Mouse (Mus musculus): ENCODE results near the gene Bcl7b.

Gene Bcl7b

GRCm38 (mm10) chr5:135171688-135172220 is 3.7 kb downstream of the Bcl7b start:
- DNase-seq = no peak

- DNase-seq = no peak
Measured at GRCm38 (mm10) chr5:135172986-135173385, 4.9 kb downstream of the Bcl7b start.

GRCm38 (mm10) chr5:135175086-135175485 is 7.0 kb downstream of the Bcl7b start:
- no peak for DNase-seq

GRCm38 (mm10) chr5:135178523-135178922 is 10.4 kb downstream of the Bcl7b start:
- no peak for DNase-seq

GRCm38 (mm10) chr5:135178996-135179395 is 10.9 kb downstream of the Bcl7b start:
- DNase-seq = peak; percentile 87

GRCm38 (mm10) chr5:135179616-135180015 is 11.5 kb downstream of the Bcl7b start:
- DNase-seq = no peak

GRCm38 (mm10) chr5:135180796-135181195 is 12.7 kb downstream of the Bcl7b start:
- no peak for DNase-seq

GRCm38 (mm10) chr5:135181776-135182175 is 13.7 kb downstream of the Bcl7b start:
- no peak for DNase-seq

GRCm38 (mm10) chr5:135183131-135183861 is 15.2 kb downstream of the Bcl7b start:
- DNase-seq = peak; percentile 69

- DNase-seq = no peak
Measured at GRCm38 (mm10) chr5:135185016-135185415, 16.9 kb downstream of the Bcl7b start.

- DNase-seq = no peak
Measured at GRCm38 (mm10) chr5:135185596-135185995, 17.5 kb downstream of the Bcl7b start.

- no peak for DNase-seq
Measured at GRCm38 (mm10) chr5:135186231-135186620, 18.1 kb downstream of the Bcl7b start.

GRCm38 (mm10) chr5:135186621-135187348 is 18.7 kb downstream of the Bcl7b start, which contains the start of gene Baz1b:
Gene Baz1b, plus strand, starts transcription at chr5:135187264.
- DNase-seq = peak; percentile 99

GRCm38 (mm10) chr5:135187349-135188213 is 19.5 kb downstream of the Bcl7b start:
- no peak for DNase-seq

- no peak for DNase-seq
Measured at GRCm38 (mm10) chr5:135188214-135188554, 20.1 kb downstream of the Bcl7b start.

GRCm38 (mm10) chr5:135189281-135190022 is 21.4 kb downstream of the Bcl7b start:
- DNase-seq = no peak

- DNase-seq = no peak
Measured at GRCm38 (mm10) chr5:135191620-135192019, 23.5 kb downstream of the Bcl7b start.

GRCm38 (mm10) chr5:135192431-135192830 is 24.3 kb downstream of the Bcl7b start:
- no peak for DNase-seq

GRCm38 (mm10) chr5:135196367-135196766 is 28.3 kb downstream of the Bcl7b start:
- no peak for DNase-seq

- DNase-seq = no peak
Measured at GRCm38 (mm10) chr5:135202763-135203162, 34.7 kb downstream of the Bcl7b start.

GRCm38 (mm10) chr5:135208197-135208596 is 40.1 kb downstream of the Bcl7b start:
- DNase-seq = no peak

- no peak for DNase-seq
Measured at GRCm38 (mm10) chr5:135216871-135217270, 48.8 kb downstream of the Bcl7b start.
